Mouse (Mus musculus) ES-E14 (cell line): Measurements from ENCODE around the gene Kif5c. TPM values are rescaled to one million over a fixed set of nuclear protein-coding genes. Genes with fewer than 3 reads are reported as not detected.

Experiments used
- DNase-seq: peaks from one replicate; pipeline ENCODE4 v3.0.0-alpha.2; 2013; ENCODE audit warnings: low read depth, low spot score
- H3K27ac ChIP-seq: 2 replicates; pipeline ENCODE4 v1.5.1; 2012; ENCODE audit warnings: low read depth, mild to moderate bottlenecking, low read length, moderate library complexity, mixed read lengths; ENCODE audit not compliant: poor library complexity, insufficient read depth, severe bottlenecking
- H3K36me3 ChIP-seq: 2 replicates; pipeline ENCODE4 v1.6.1; 2012; ENCODE audit warnings: mild to moderate bottlenecking, low read length, moderate library complexity, mixed read lengths; ENCODE audit not compliant: control insufficient read depth, poor library complexity, insufficient read depth, severe bottlenecking
- H3K4me1 ChIP-seq, 2 experiments: fragments of 150-350 bp in 1 of 2; sonication (generic) in 1 of 2; 2 replicates each; pipeline ENCODE4 v1.6.1; 2012; ENCODE audit warnings: low read length in 2 of 2, mild to moderate bottlenecking in 1 of 2, mixed read lengths in 1 of 2; ENCODE audit not compliant: control insufficient read depth in 2 of 2, insufficient read depth in 2 of 2, poor library complexity in 1 of 2
- H3K4me3 ChIP-seq, 2 experiments: fragments of 150-350 bp in 1 of 2; sonication (generic) in 1 of 2; 2 replicates each; pipeline ENCODE4 v1.5.1; 2012; ENCODE audit warnings: low read length in 2 of 2, low read depth in 1 of 2, mild to moderate bottlenecking in 1 of 2, mixed read lengths in 1 of 2; ENCODE audit not compliant: insufficient read depth in 1 of 2, poor library complexity in 1 of 2, severe bottlenecking in 1 of 2
- H3K9ac ChIP-seq: 2 replicates; pipeline ENCODE4 v1.6.1; 2012; ENCODE audit warnings: low read depth, mild to moderate bottlenecking, low read length, mixed read lengths; ENCODE audit not compliant: poor library complexity, insufficient read depth, severe bottlenecking
- H3K9me3 ChIP-seq: fragments of 150-350 bp; sonication (generic); 2 replicates; pipeline ENCODE4 v1.6.1; 2012; ENCODE audit warnings: low read depth, mild to moderate bottlenecking, low read length; ENCODE audit not compliant: control insufficient read depth, insufficient read depth
- CHD2 ChIP-seq: IDR thresholded peaks from 2 replicates; pipeline ENCODE4 v1.6.1; 2014; ENCODE audit warnings: mild to moderate bottlenecking, low read depth, low read length, inconsistent platforms
- HCFC1 ChIP-seq: IDR thresholded peaks from 2 replicates; pipeline ENCODE4 v1.6.1; 2012; ENCODE audit warnings: low read length, inconsistent platforms, borderline replicate concordance; ENCODE audit not compliant: insufficient read depth
- MAFK ChIP-seq: IDR thresholded peaks from 2 replicates; pipeline ENCODE4 v1.6.1; 2014; ENCODE audit warnings: mild to moderate bottlenecking, low read depth, low read length, inconsistent platforms; ENCODE audit not compliant: insufficient read depth
- ZC3H11A ChIP-seq: IDR thresholded peaks from 2 replicates; pipeline ENCODE4 v1.6.1; 2012; ENCODE audit warnings: low read depth, mild to moderate bottlenecking, inconsistent platforms, low read length, borderline replicate concordance
- ZNF384 ChIP-seq: IDR thresholded peaks from 2 replicates; pipeline ENCODE4 v1.6.1; 2012; ENCODE audit warnings: low read depth, low read length, inconsistent platforms
- in situ Hi-C, 2 experiments: fragments of 600-800 bp; cut with MboI; formaldehyde crosslinking; loops; one replicate each; pipeline ENCODE4 v1.15.1; 2025; ENCODE audit warnings: low sequenced_read_pairs in 2 of 2, inconsistent platforms in 1 of 2; ENCODE audit not compliant: unreplicated experiment in 2 of 2
- total RNA-seq: library from RNA; depleted of rRNA; stranded (reverse); fragments of 300-350 nt; gene quantifications from 2 replicates; pipeline ENCODE4 v1.2.3, GENCODE M21; 2012

Gene Kif5c
- total RNA-seq, 1 experiment: 34.2 TPM

GRCm38 (mm10) chr2:49572111-49572642 is 46.9 kb upstream of the Kif5c start:
- no peak for DNase-seq
- no peak overlapping the region for H3K27ac ChIP-seq
- no peak overlapping the region for H3K4me3 ChIP-seq
- in situ Hi-C loops: no loop called here
- no peaks in the 10 kb centered on the region for H3K36me3 ChIP-seq
- no peaks in the 10 kb centered on the region for H3K9me3 ChIP-seq
- TF ChIP-seq CHD2 (no peak), ZNF384 (no peak), ZC3H11A (no peak), MAFK (no peak), HCFC1 (no peak)
- H3K4me1 ChIP-seq: no peaks in the 10 kb centered on the region
- no peak overlapping the region for H3K9ac ChIP-seq

- in situ Hi-C loops: no loop called here
- H3K9ac ChIP-seq: no peak overlapping the region
- H3K27ac ChIP-seq: no peak overlapping the region
- no peaks in the 10 kb centered on the region for H3K36me3 ChIP-seq
- no peak for DNase-seq
- H3K4me3 ChIP-seq: no peak overlapping the region
- no peaks in the 10 kb centered on the region for H3K9me3 ChIP-seq
- TF ChIP-seq HCFC1 (no peak), MAFK (0 out of 2 replicates have a peak, but pooled peaks have one; percentile 48)
- H3K4me1 ChIP-seq: no peaks in the 10 kb centered on the region
These were observed 46.4 kb upstream of the Kif5c start for GRCm38 (mm10) chr2:49572684-49573083.

GRCm38 (mm10) chr2:49573282-49573681 is 45.8 kb upstream of the Kif5c start:
- Histone ChIP-seq H3K9ac (no peak overlapping the region), H3K4me1 (no peaks in the 10 kb centered on the region), H3K36me3 (no peaks in the 10 kb centered on the region), H3K27ac (no peak overlapping the region), H3K9me3 (no peaks in the 10 kb centered on the region), H3K4me3 (no peak overlapping the region)
- peak; percentile 15 for DNase-seq
- TF ChIP-seq CHD2: no peak
- no peak for TF ChIP-seq ZC3H11A
- TF ChIP-seq ZNF384: no peak
- no peak for TF ChIP-seq HCFC1
- no peak for TF ChIP-seq MAFK
- in situ Hi-C loops: no loop called here

GRCm38 (mm10) chr2:49580585-49580984 is 38.5 kb upstream of the Kif5c start:
- in situ Hi-C loops: no loop called here
- H3K4me1 ChIP-seq: 0 out of 4 replicates have a peak, but pooled peaks cover 0 to 2% of the 10 kb centered on the region in 2 experiments
- H3K9me3 ChIP-seq: no peaks in the 10 kb centered on the region
- H3K4me3 ChIP-seq: no peak overlapping the region
- H3K36me3 ChIP-seq: no peaks in the 10 kb centered on the region
- TF ChIP-seq MAFK (no peak), HCFC1 (no peak), CHD2 (no peak), ZC3H11A (no peak), ZNF384 (no peak)
- no peak overlapping the region for H3K9ac ChIP-seq
- H3K27ac ChIP-seq: no peak overlapping the region
- DNase-seq: no peak

GRCm38 (mm10) chr2:49582546-49582945 is 36.6 kb upstream of the Kif5c start:
- Histone ChIP-seq H3K4me3 (no peak overlapping the region), H3K9me3 (no peaks in the 10 kb centered on the region), H3K9ac (no peak overlapping the region), H3K36me3 (no peaks in the 10 kb centered on the region), H3K4me1 (0 out of 4 replicates have a peak, but pooled peaks cover 0 to 2% of the 10 kb centered on the region in 2 experiments), H3K27ac (no peak overlapping the region)
- TF ChIP-seq ZC3H11A: no peak
- no peak for TF ChIP-seq MAFK
- TF ChIP-seq CHD2: no peak
- no peak for TF ChIP-seq ZNF384
- no peak for TF ChIP-seq HCFC1
- in situ Hi-C loops: no loop called here
- no peak for DNase-seq
